Mouse (Mus musculus) midbrain, postnatal 0 days (tissue): Measurements from ENCODE around the gene 1700057G04Rik. TPM values are rescaled to one million over a fixed set of nuclear protein-coding genes. Genes with fewer than 3 reads are reported as not detected.

ENCODE experiments used
- ATAC-seq: fragments of 200-750 bp; cut with Nextera tagmentation; 2 replicates; pipeline ENCODE4 v1.8.0; 2017; ENCODE audit warnings: moderate number of reproducible peaks, mild to moderate bottlenecking, moderate TSS enrichment, moderate library complexity; ENCODE audit not compliant: low FRiP score
- DNase-seq: peaks from one replicate; pipeline ENCODE4 v3.0.0-alpha.2; 2015; ENCODE audit warnings: low spot score
- H3K27ac ChIP-seq: fragments of 300-500 bp; sonication (generic); 2 replicates; pipeline ENCODE4 v1.5.1; 2014; ENCODE audit warnings: low read depth, mild to moderate bottlenecking, low read length, mixed read lengths
- H3K27me3 ChIP-seq: fragments of 300-500 bp; sonication (generic); 2 replicates; pipeline ENCODE4 v1.6.1; 2014; ENCODE audit warnings: low read length, control low read depth, mixed read lengths; ENCODE audit not compliant: insufficient read depth
- H3K36me3 ChIP-seq: fragments of 300-500 bp; sonication (generic); 2 replicates; pipeline ENCODE4 v1.6.1; 2014; ENCODE audit warnings: low read length, control low read depth, mixed read lengths; ENCODE audit not compliant: insufficient read depth
- H3K4me1 ChIP-seq: fragments of 300-500 bp; sonication (generic); 2 replicates; pipeline ENCODE4 v1.6.1; 2014; ENCODE audit warnings: mild to moderate bottlenecking, control low read depth, antibody characterized with exemption, low read length, mixed read lengths; ENCODE audit not compliant: insufficient read depth
- H3K4me2 ChIP-seq: fragments of 300-500 bp; sonication (generic); 2 replicates; pipeline ENCODE4 v1.6.1; 2014; ENCODE audit warnings: low read depth, mild to moderate bottlenecking, low read length, mixed read lengths; ENCODE audit not compliant: poor library complexity, severe bottlenecking
- H3K4me3 ChIP-seq: fragments of 300-500 bp; sonication (generic); 2 replicates; pipeline ENCODE4 v1.5.1; 2014; ENCODE audit warnings: low read depth, mild to moderate bottlenecking, low read length, moderate library complexity
- H3K9ac ChIP-seq: fragments of 300-500 bp; sonication (generic); replicated peaks from 2 replicates; pipeline ENCODE4 v1.6.1; 2014; ENCODE audit warnings: mild to moderate bottlenecking, low read length, moderate library complexity, mixed read lengths; ENCODE audit not compliant: poor library complexity, severe bottlenecking
- H3K9me3 ChIP-seq: fragments of 300-500 bp; sonication (generic); 2 replicates; pipeline ENCODE4 v1.6.1; 2016; ENCODE audit warnings: low read length, control low read depth
- CTCF ChIP-seq: IDR thresholded peaks from 2 replicates; pipeline ENCODE4 v1.5.1; 2016; ENCODE audit warnings: antibody characterized with exemption, mild to moderate bottlenecking
- WGBS: fragments of 180-500 bp; shearing (Covaris S2); extraction: QIAGEN DNeasy Blood & Tissue Kit; methylation state at CpG from one replicate; pipeline ENCODE4 v1.1.7; 2014; 5-methylcytosine and 5-hydroxymethylcytosine counted together
- polyA plus RNA-seq: library from polyadenylated mRNA; unstranded; fragments of >200 nt; fragmentation: Nextera tagmentation; extraction: Ambion mirVana; gene quantifications from 2 replicates; pipeline ENCODE4 v1.2.1, GENCODE M21; 2015
- total RNA-seq: library from RNA; depleted of rRNA; stranded (reverse); fragments of >200 nt; gene quantifications from 2 replicates; pipeline ENCODE4 v1.2.3, GENCODE M21; 2014; rRNA removed

1700057G04Rik gene
- total RNA-seq, result not detected in 2 replicates
- polyA plus RNA-seq, result not detected in 2 replicates

- ATAC-seq (no peak), DNase-seq (no peak)
- H3K27ac ChIP-seq, result no peak within 1 kb of the TSS
- H3K9ac ChIP-seq, result no peak within 1 kb of the TSS
- 97% methylated on average over 1 of the region's 1 CpGs for WGBS
- no peaks in the 10 kb centered on the region for H3K9me3 ChIP-seq
- H3K4me2 ChIP-seq, result no peak within 1 kb of the TSS
- no peaks in the 10 kb centered on the region for H3K4me1 ChIP-seq
- H3K27me3 ChIP-seq, result no peaks in the 10 kb centered on the region
- H3K4me3 ChIP-seq, result no peak within 1 kb of the TSS
- no peaks in the 10 kb centered on the region for H3K36me3 ChIP-seq
- TF ChIP-seq CTCF, result no peak
Observed at GRCm38 (mm10) chr9:92309077-92309476, at the start of gene 1700057G04Rik. Gene 1700057G04Rik (plus strand): TSS chr9:92309377.

- H3K9me3 ChIP-seq, result no peaks in the 10 kb centered on the region
- H3K4me3 ChIP-seq, result no peak overlapping the region
- no peak overlapping the region for H3K27ac ChIP-seq
- H3K9ac ChIP-seq, result no peak overlapping the region
- 85% methylated on average over 7 of the region's 7 CpGs for WGBS
- ATAC-seq (no peak), DNase-seq (no peak)
- no peak for TF ChIP-seq CTCF
- H3K36me3 ChIP-seq, result no peaks in the 10 kb centered on the region
- H3K4me1 ChIP-seq, result no peaks in the 10 kb centered on the region
- H3K4me2 ChIP-seq, result no peak overlapping the region
- no peaks in the 10 kb centered on the region for H3K27me3 ChIP-seq
Observed at GRCm38 (mm10) chr9:92260481-92261159, 48.6 kb upstream of the 1700057G04Rik start.

GRCm38 (mm10) chr9:92265719-92266118 is 43.5 kb upstream of the 1700057G04Rik start:
- WGBS, result 91% methylated on average over 4 of the region's 4 CpGs
- ATAC-seq, result no peak
- no peak overlapping the region for H3K4me3 ChIP-seq

GRCm38 (mm10) chr9:92266558-92267171 is 42.5 kb upstream of the 1700057G04Rik start:
- DNase-seq, result no peak
- Histone ChIP-seq H3K4me1 (no peaks in the 10 kb centered on the region), H3K4me2 (no peak overlapping the region), H3K9me3 (no peaks in the 10 kb centered on the region), H3K27ac (no peak overlapping the region), H3K36me3 (no peaks in the 10 kb centered on the region), H3K4me3 (no peak overlapping the region), H3K9ac (no peak overlapping the region), H3K27me3 (no peaks in the 10 kb centered on the region)
- WGBS, result 87% methylated on average over 8 of the region's 8 CpGs
- no peak for TF ChIP-seq CTCF
- ATAC-seq, result no peak

More at GRCm38 (mm10) chr9:92265719-92266118, 43.5 kb upstream of the 1700057G04Rik start:
- Histone ChIP-seq H3K9me3 (no peaks in the 10 kb centered on the region), H3K36me3 (no peaks in the 10 kb centered on the region), H3K27me3 (no peaks in the 10 kb centered on the region), H3K27ac (no peak overlapping the region), H3K9ac (no peak overlapping the region), H3K4me1 (no peaks in the 10 kb centered on the region), H3K4me2 (no peak overlapping the region)
- no peak for DNase-seq
- TF ChIP-seq CTCF, result no peak

GRCm38 (mm10) chr9:92267732-92268131 is 41.4 kb upstream of the 1700057G04Rik start:
- no peak for TF ChIP-seq CTCF
- no peak for ATAC-seq

GRCm38 (mm10) chr9:92269829-92270404 is 39.3 kb upstream of the 1700057G04Rik start:
- no peak overlapping the region for H3K9ac ChIP-seq
- H3K4me2 ChIP-seq, result no peak overlapping the region
- no peak overlapping the region for H3K27ac ChIP-seq
- no peak for DNase-seq
- no peaks in the 10 kb centered on the region for H3K9me3 ChIP-seq
- ATAC-seq, result no peak
- no peak overlapping the region for H3K4me3 ChIP-seq
- no peak for TF ChIP-seq CTCF
- WGBS, result 98% methylated on average over 5 of the region's 5 CpGs
- H3K36me3 ChIP-seq, result no peaks in the 10 kb centered on the region
- no peaks in the 10 kb centered on the region for H3K4me1 ChIP-seq
- H3K27me3 ChIP-seq, result no peaks in the 10 kb centered on the region

More at GRCm38 (mm10) chr9:92267732-92268131, 41.4 kb upstream of the 1700057G04Rik start:
- Histone ChIP-seq H3K27me3 (no peaks in the 10 kb centered on the region), H3K27ac (no peak overlapping the region), H3K9ac (no peak overlapping the region), H3K4me2 (no peak overlapping the region), H3K4me1 (no peaks in the 10 kb centered on the region), H3K4me3 (no peak overlapping the region), H3K9me3 (no peaks in the 10 kb centered on the region), H3K36me3 (no peaks in the 10 kb centered on the region)
- DNase-seq, result no peak
- 94% methylated on average over 1 of the region's 1 CpGs for WGBS
